Mouse (Mus musculus) E14TG2a.4 (cell line): ENCODE measurements around the gene Naa40.

Experiments used
- CTCF ChIP-seq: conservative IDR thresholded peaks from 2 replicates; pipeline ENCODE4 v1.5.1; 2014; ENCODE audit warnings: low read length
- NANOG ChIP-seq: IDR thresholded peaks from 2 replicates; pipeline ENCODE4 v1.6.1; 2014; ENCODE audit warnings: borderline replicate concordance, low read length, mixed read lengths
- POU5F1 ChIP-seq: IDR thresholded peaks from 2 replicates; pipeline ENCODE4 v1.6.1; 2014; ENCODE audit warnings: low read length, borderline replicate concordance

DNA sequence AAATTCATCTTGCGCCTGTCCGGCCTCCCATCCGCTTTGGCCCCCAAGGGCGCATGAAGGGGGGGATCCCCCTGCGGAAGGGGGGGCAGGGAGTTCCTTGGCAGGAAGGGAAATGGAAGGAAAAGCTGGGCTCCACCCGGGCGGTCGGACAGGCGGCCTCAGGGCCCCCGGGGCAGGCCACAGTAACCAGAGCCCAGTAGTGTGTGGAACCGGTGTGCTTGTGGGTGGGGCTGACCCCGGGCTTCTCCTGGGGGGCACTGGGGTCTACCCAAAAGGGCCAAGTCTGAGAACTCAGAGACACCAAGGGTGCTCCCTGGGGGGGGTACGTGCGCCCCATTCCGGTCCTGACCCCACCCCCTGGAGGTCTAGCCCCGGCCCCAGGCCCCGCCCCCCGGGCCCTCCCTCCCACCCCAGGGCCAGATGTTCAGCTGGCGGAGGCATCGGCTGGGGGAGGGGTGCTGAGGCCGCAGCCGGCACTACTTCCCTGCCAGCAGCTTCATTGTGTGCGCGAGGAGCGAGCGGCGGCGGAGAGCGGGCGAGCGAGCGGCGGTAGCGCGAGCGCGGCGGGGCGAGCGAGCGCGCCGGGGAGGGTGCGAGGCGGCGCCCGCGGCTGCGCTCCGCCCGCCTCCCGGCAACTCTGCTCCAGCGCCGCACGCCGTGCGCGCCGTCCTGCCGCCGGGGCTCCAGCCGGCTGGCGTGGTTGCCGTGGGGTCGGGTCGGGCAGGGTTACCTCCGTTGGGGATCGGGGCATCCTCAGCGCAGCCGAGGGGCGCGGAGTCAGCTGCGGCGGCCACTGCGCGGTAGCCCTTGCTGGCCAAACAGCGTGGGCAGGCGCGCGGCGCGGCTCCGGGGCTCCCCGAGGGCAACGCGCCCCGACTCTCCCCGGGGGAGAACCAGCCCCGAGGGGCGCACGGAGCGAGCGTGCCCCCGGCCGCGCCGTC lies 27.1 kb upstream of the Naa40 start:
- TF ChIP-seq CTCF: no peak
- TF ChIP-seq POU5F1: no peak
- no peak for TF ChIP-seq NANOG
